Mouse (Mus musculus) liver, embryonic 15.5 days (tissue): ENCODE results near the gene Ppil2. TPM values are rescaled to one million over a fixed set of nuclear protein-coding genes. Genes with fewer than 3 reads are reported as not detected.
A peak's percentile ranks its signal among the peaks of the same experiment; 100 is the strongest.

Source experiments
- ATAC-seq: fragments of 200-750 bp; cut with Nextera tagmentation; 2 replicates; pipeline ENCODE4 v1.8.0; 2017; ENCODE audit warnings: moderate number of reproducible peaks, mild to moderate bottlenecking, moderate library complexity; ENCODE audit not compliant: insufficient read depth
- H3K27ac ChIP-seq: fragments of 300-500 bp; sonication (generic); replicated peaks from 2 replicates; pipeline ENCODE4 v1.5.1; 2015; ENCODE audit warnings: mild to moderate bottlenecking, inconsistent platforms
- H3K27me3 ChIP-seq: fragments of 300-500 bp; sonication (generic); 2 replicates; pipeline ENCODE4 v1.6.1; 2015; ENCODE audit warnings: mild to moderate bottlenecking, inconsistent platforms
- H3K36me3 ChIP-seq: fragments of 300-500 bp; sonication (generic); replicated peaks from 2 replicates; pipeline ENCODE4 v1.6.1; 2015; ENCODE audit warnings: moderate library complexity, mild to moderate bottlenecking, inconsistent platforms
- H3K4me1 ChIP-seq: fragments of 300-500 bp; sonication (generic); replicated peaks from 2 replicates; pipeline ENCODE4 v1.6.1; 2015; ENCODE audit warnings: inconsistent platforms
- H3K4me2 ChIP-seq: fragments of 300-500 bp; sonication (generic); 2 replicates; pipeline ENCODE4 v1.6.1; 2015; ENCODE audit warnings: moderate library complexity, mild to moderate bottlenecking, inconsistent platforms
- H3K4me3 ChIP-seq: fragments of 300-500 bp; sonication (generic); replicated peaks from 2 replicates; pipeline ENCODE4 v1.5.1; 2015; ENCODE audit warnings: mild to moderate bottlenecking, inconsistent platforms
- H3K9ac ChIP-seq: fragments of 300-500 bp; sonication (generic); 2 replicates; pipeline ENCODE4 v1.6.1; 2015; ENCODE audit warnings: moderate library complexity, mild to moderate bottlenecking, inconsistent platforms
- H3K9me3 ChIP-seq: fragments of 300-500 bp; sonication (generic); replicated peaks from 2 replicates; pipeline ENCODE4 v1.6.1; 2016; ENCODE audit warnings: inconsistent platforms
- WGBS: fragments of 180-500 bp; shearing (Covaris S2); methylation state at CpG from one replicate; pipeline ENCODE4 v1.1.7; 2015; ENCODE audit warnings: mixed read lengths; ENCODE audit not compliant: insufficient replicate concordance; 5-methylcytosine and 5-hydroxymethylcytosine counted together
- polyA plus RNA-seq: library from polyadenylated mRNA; unstranded; fragments of >200 nt; fragmentation: Nextera tagmentation; extraction: Ambion mirVana; gene quantifications from 2 replicates; pipeline ENCODE4 v1.2.1, GENCODE M21; 2015

Gene Ppil2
- polyA plus RNA-seq: 57.2 and 57.7 TPM in 2 replicates

- ATAC-seq: peak; percentile 87
- Histone ChIP-seq H3K27me3 (no peaks in the 10 kb centered on the region), H3K27ac (peak within 1 kb of the TSS; percentile 84), H3K4me3 (peak within 1 kb of the TSS; percentile 76), H3K9me3 (no peaks in the 10 kb centered on the region), H3K36me3 (peaks cover 29% of the 10 kb centered on the region), H3K9ac (peak within 1 kb of the TSS; percentile 75), H3K4me1 (peaks cover 19% of the 10 kb centered on the region), H3K4me2 (peak within 1 kb of the TSS; percentile 72)
- 3% methylated on average over 38 of the region's 38 CpGs for WGBS
Observed at GRCm38 (mm10) chr16:17110771-17111743, at the start of gene Ppil2. TSS of gene Ppil2 (minus strand) at chr16:17111257.

GRCm38 (mm10) chr16:17154346-17154745, 43.3 kb upstream of the Ppil2 start:
- Histone ChIP-seq H3K9me3 (no peaks in the 10 kb centered on the region), H3K36me3 (peaks cover 74% of the 10 kb centered on the region), H3K9ac (no peak overlapping the region), H3K4me3 (no peak overlapping the region), H3K4me2 (no peak overlapping the region), H3K27me3 (no peaks in the 10 kb centered on the region), H3K27ac (no peak overlapping the region), H3K4me1 (no peaks in the 10 kb centered on the region)
- WGBS: 80% methylated on average over 2 of the region's 2 CpGs
- ATAC-seq: no peak

- no peak overlapping the region for H3K4me2 ChIP-seq
- H3K27ac ChIP-seq: no peak overlapping the region
- H3K4me3 ChIP-seq: no peak overlapping the region
- peaks cover 11% of the 10 kb centered on the region; the same call in 1 of the 2 replicates for H3K27me3 ChIP-seq
- no peaks in the 10 kb centered on the region for H3K9me3 ChIP-seq
- H3K4me1 ChIP-seq: peaks cover 17% of the 10 kb centered on the region
- H3K9ac ChIP-seq: no peak overlapping the region
- WGBS: 87% methylated on average over 4 of the region's 4 CpGs
- ATAC-seq: no peak
- H3K36me3 ChIP-seq: peaks cover 51% of the 10 kb centered on the region
Observed at GRCm38 (mm10) chr16:17151874-17152273, 40.8 kb upstream of the Ppil2 start.

DNA sequence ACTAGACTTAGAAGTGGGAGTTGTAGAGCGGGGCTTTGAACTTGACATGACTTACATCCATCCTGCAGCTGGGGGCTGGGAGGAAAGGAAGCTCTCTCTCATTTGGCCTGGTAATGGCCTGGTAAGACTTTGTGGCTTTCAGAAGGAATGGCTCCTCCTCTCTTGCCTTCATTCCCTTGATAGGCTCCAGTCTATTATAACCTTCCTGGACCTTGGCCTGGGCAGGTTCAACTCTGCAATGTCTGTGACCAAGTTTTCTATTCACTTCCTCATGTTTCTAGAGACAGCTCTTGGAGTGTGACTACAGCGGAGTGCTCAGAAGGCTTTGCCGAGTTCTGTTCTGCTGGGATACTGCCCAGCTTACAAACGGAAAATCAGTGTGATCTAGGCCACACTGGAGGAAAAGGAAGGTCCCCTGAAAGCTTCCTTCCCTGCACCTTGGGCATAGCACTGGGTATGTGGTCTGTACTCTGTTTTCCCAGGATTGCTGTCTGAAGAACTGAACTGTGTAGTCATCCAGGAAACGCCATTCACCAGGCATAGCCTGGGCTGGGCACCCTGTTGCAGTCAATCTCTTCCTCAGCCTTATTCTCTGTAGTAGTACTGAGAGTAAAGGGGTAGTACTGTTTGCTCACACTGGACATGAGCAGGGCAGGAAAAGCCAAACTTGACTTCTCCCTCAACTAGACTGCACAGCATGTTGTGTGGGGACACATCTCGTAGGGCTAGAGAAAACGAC, 39.6 kb upstream of the Ppil2 start:
- Histone ChIP-seq H3K4me3 (no peak overlapping the region), H3K27ac (no peak overlapping the region), H3K9ac (no peak overlapping the region), H3K4me1 (peaks cover 20% of the 10 kb centered on the region), H3K9me3 (no peaks in the 10 kb centered on the region), H3K27me3 (peaks cover 11% of the 10 kb centered on the region; the same call in 1 of the 2 replicates), H3K4me2 (no peak overlapping the region), H3K36me3 (peaks cover 42% of the 10 kb centered on the region)
- 73% methylated on average over 7 of the region's 7 CpGs for WGBS
- no peak for ATAC-seq

- Histone ChIP-seq H3K36me3 (peaks cover 19% of the 10 kb centered on the region), H3K4me1 (peaks cover 20% of the 10 kb centered on the region), H3K27ac (no peak overlapping the region), H3K9ac (peak overlapping the region; percentile 59; the same call in 1 of the 2 replicates), H3K27me3 (peaks cover 11% of the 10 kb centered on the region; the same call in 1 of the 2 replicates), H3K4me3 (peak overlapping the region; percentile 63), H3K9me3 (no peaks in the 10 kb centered on the region), H3K4me2 (peak overlapping the region; percentile 92)
- ATAC-seq: peak; percentile 48
- 8% methylated on average over 16 of the region's 16 CpGs for WGBS
Observed at GRCm38 (mm10) chr16:17148084-17148483, 37.0 kb upstream of the Ppil2 start.

DNA sequence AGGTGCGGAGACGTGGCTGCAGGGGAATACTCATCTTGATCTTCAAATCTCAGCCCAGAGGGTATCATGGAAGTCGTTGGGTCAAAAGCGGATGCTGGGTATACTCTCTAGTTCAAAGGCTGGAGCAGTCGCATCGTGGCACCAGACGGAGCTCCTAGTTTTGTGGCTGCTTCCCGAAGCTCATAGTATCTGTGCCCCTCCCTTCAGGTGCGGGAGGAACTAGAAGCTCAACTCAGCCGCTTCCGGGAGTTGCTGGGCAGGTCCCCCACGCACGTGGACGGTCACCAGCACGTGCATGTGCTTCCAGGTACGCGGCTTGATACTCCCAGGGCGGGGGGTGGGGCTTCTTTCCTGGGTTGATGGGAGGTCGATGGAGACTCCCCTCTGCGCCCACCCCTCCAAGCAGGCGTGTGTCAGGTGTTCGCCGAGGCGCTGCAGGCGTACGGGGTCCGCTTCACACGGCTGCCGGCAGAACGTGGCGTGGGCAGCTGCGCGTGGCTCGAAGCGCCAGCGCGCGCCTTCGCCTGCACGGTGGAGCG, 36.4 kb upstream of the Ppil2 start:
- H3K4me3 ChIP-seq: peak overlapping the region; percentile 63
- under 1% methylated on average over 41 of the region's 41 CpGs for whole genome bisulfite sequencing
- H3K9ac ChIP-seq: peak overlapping the region; percentile 59
- 0 out of 2 replicates have a peak, but pooled peaks have one; percentile 1 for ATAC-seq
- H3K36me3 ChIP-seq: peaks cover 13% of the 10 kb centered on the region
- peaks cover 11% of the 10 kb centered on the region; the same call in 1 of the 2 replicates for H3K27me3 ChIP-seq
- H3K9me3 ChIP-seq: no peaks in the 10 kb centered on the region
- H3K27ac ChIP-seq: no peak overlapping the region
- peaks cover 20% of the 10 kb centered on the region for H3K4me1 ChIP-seq
- H3K4me2 ChIP-seq: peak overlapping the region; percentile 92

- H3K4me1 ChIP-seq: peaks cover 20% of the 10 kb centered on the region
- peak; percentile 73 for ATAC-seq
- H3K27ac ChIP-seq: no peak within 1 kb of the TSS
- peak within 1 kb of the TSS; percentile 92 for H3K4me2 ChIP-seq
- H3K9ac ChIP-seq: peak within 1 kb of the TSS; percentile 59
- H3K36me3 ChIP-seq: peaks cover 6% of the 10 kb centered on the region; the same call in 1 of the 2 replicates
- peaks cover 11% of the 10 kb centered on the region; the same call in 1 of the 2 replicates for H3K27me3 ChIP-seq
- no peaks in the 10 kb centered on the region for H3K9me3 ChIP-seq
- peak within 1 kb of the TSS; percentile 63 for H3K4me3 ChIP-seq
- WGBS: 0% methylated on average over 34 of the region's 34 CpGs
Observed at GRCm38 (mm10) chr16:17146772-17147235, 35.7 kb upstream of the Ppil2 start, which contains the start of gene Ccdc116. TSS of gene Ccdc116 (minus strand) at chr16:17147229.

DNA sequence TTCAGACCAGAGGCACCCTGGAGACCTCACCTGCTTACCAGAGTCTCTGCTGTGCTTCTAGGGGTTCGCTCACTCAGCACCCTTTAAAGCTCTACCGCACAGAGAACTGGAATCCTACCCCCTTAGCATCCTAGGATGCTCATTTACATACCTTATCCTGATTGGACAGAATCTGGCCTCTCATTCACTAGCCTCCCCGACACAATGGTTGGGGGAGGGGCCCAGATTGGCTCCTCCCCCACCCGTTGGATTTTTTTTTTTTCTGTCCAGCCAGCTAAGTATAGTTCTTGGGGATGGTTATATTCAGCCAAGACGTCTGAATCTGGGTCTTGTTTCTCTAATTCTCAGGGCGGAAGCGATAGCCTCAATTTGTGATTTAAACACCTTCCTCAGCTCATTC, 33.3 kb upstream of the Ppil2 start, which contains the start of gene Ydjc:
Gene Ydjc, plus strand, starts transcription at position 283 of the 400 bp plus-strand sequence.
- Histone ChIP-seq H3K9me3 (no peaks in the 10 kb centered on the region), H3K27me3 (peaks cover 11% of the 10 kb centered on the region; the same call in 1 of the 2 replicates), H3K4me1 (peaks cover 20% of the 10 kb centered on the region), H3K9ac (no peak within 1 kb of the TSS), H3K4me3 (no peak within 1 kb of the TSS), H3K4me2 (no peak within 1 kb of the TSS), H3K27ac (no peak within 1 kb of the TSS), H3K36me3 (no peaks in the 10 kb centered on the region)
- WGBS: 26% methylated on average over 7 of the region's 7 CpGs
- ATAC-seq: no peak

DNA sequence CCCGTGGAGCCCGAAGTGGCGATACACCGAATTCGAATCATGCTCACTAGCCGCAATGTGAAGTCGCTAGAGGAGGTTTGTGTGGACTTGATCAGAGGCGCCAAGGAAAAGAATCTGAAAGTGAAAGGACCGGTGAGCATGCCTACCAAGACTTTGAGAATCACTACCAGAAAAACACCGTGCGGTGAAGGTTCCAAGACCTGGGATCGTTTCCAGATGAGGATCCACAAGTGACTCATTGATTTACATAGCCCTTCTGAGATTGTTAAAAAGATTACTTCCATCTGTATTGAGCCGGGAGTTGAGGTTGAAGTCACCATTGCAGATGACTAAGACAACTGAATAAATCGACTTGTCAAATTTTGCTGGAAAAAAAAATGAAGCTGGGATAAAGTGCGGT, 26.3 kb upstream of the Ppil2 start:
- no peak overlapping the region for H3K9ac ChIP-seq
- H3K27me3 ChIP-seq: peaks cover 4% of the 10 kb centered on the region; the same call in 1 of the 2 replicates
- no peak for ATAC-seq
- peaks cover 7% of the 10 kb centered on the region for H3K4me1 ChIP-seq
- no peak overlapping the region for H3K27ac ChIP-seq
- no peaks in the 10 kb centered on the region for H3K36me3 ChIP-seq
- H3K4me2 ChIP-seq: no peak overlapping the region
- H3K4me3 ChIP-seq: no peak overlapping the region
- 76% methylated on average over 15 of the region's 15 CpGs for WGBS
- no peaks in the 10 kb centered on the region for H3K9me3 ChIP-seq

DNA sequence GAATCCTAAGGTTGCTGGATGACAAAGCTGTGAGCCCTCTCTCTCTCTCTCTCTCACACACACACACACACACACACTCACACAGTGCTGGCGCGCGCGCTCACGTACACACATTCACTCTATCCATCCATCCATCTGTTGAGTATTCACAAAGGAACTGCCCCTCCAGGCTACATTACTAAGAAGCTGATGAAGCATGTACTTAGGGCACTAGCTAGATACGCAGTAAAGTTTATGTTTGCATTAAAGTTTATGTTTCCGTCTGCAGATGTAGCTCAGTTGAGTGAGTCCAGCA, 21.8 kb upstream of the Ppil2 start:
- WGBS: 56% methylated on average over 7 of the region's 7 CpGs
- Histone ChIP-seq H3K4me1 (peaks cover 22% of the 10 kb centered on the region), H3K9ac (peak overlapping the region; percentile 88), H3K9me3 (no peaks in the 10 kb centered on the region), H3K4me2 (peak overlapping the region; percentile 99), H3K36me3 (no peaks in the 10 kb centered on the region), H3K4me3 (peak overlapping the region; percentile 89), H3K27me3 (peaks cover 4% of the 10 kb centered on the region; the same call in 1 of the 2 replicates), H3K27ac (peak overlapping the region; percentile 63; the same call in 1 of the 2 replicates)
- no peak for ATAC-seq
